Mouse (Mus musculus) Patski (cell line): Measurements from ENCODE around the gene Rab35. TPM values are rescaled to one million over a fixed set of nuclear protein-coding genes. Genes with fewer than 3 reads are reported as not detected.

Experiments
- ATAC-seq: fragments of 100-300 bp; one replicate; pipeline ENCODE4 v1.8.0; 2021
- CTCF ChIA-PET: fragments of 350-600 bp; sonication (Branson Sonifier 250); formaldehyde crosslinking; loops from one replicate; lab custom pipeline; 2022; ENCODE audit warnings: inconsistent platforms; lab: Charles Lee
- POLR2A ChIA-PET: fragments of 350-600 bp; sonication (Branson Sonifier 250); formaldehyde crosslinking; loops from one replicate; lab custom pipeline; 2022; ENCODE audit warnings: antibody characterized with exemption, inconsistent platforms; lab: Charles Lee
- DNase-seq: peaks from one replicate; pipeline ENCODE4 v3.0.0-alpha.2; 2011; ENCODE audit warnings: low read depth, low spot score
- H3K27me3 ChIP-seq: fragments of 371-371 bp; one replicate; pipeline ENCODE4 v1.5.1; 2021
- CTCF ChIP-seq: fragments of 100-300 bp; IDR thresholded peaks from one replicate; pipeline ENCODE4 v1.5.1; 2021
- in situ Hi-C: fragments of 300-500 bp; cut with MboI; formaldehyde crosslinking; loops from 3 replicates; pipeline ENCODE4 v1.11.1; 2018; ENCODE audit warnings: low pct_unique_long_range_greater_than_20kb, mixed read lengths
- polyA plus RNA-seq: library from polyadenylated mRNA; unstranded; gene quantifications from one replicate; pipeline ENCODE4 v1.2.3, GENCODE M21; 2021

The Rab35 gene
- polyA plus RNA-seq, 1 experiment from 2014 or later: 107 TPM

DNA sequence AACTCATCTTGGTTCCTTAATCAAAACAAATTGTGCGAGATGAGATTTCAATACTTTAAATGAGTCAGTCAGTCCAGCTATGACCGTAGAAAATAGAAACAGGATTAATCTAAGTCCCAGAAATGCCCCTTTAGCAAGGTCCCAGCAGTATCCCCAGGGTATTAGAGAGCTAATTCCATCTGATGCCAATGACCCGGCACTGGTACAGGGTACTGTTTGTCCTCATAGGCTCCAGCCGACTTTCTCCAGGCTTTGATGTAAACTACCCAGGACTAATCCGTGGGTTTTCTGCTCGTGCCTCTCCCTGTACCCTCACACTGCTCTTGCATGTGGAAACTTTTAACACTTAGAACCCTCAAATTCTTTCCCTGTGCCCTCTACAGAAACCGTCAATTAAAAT is 55.0 kb downstream of the Rab35 start:
- no peak for DNase-seq
- no peak for TF ChIP-seq CTCF
- H3K27me3 ChIP-seq: no peaks in the 10 kb centered on the region
- in situ Hi-C loops: no loop called here
- POLR2A ChIA-PET: no interaction called here
- no peak for ATAC-seq
- CTCF ChIA-PET: interaction anchor here (0.8 to 1.1 kb wide), 2 partner anchors 13 to 30 kb away, joined by 3 read pairs; no protein-coding TSS in a partner anchor

DNA sequence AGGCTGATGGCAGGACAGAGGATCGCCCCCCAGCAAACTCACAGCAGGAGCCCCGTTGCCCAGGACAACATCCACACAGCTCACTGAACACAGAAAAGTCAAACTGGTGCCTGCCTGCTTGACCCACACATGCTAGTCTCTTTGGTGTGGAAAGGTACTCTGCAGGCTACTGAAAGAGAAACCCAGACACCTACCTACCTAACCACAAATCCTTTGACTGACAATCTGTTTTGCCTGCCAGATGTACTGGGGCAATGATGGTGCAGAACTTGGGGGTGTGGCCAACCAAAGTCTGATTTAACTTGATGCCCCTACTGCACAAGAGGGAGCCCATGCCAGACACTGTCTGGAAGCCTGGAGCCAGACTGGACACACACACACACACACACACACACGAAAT is 61.6 kb downstream of the Rab35 start:
- in situ Hi-C loops: no loop called here
- ChIA-PET POLR2A (interaction anchor here (1.0 kb wide), 1 partner anchor 9 kb away, joined by 4 read pairs; no protein-coding TSS in a partner anchor), CTCF (interaction anchor here (1.2 to 1.4 kb wide), 2 partner anchors 10 to 12 kb away, joined by 3 to 4 read pairs; no protein-coding TSS in a partner anchor)
- H3K27me3 ChIP-seq: no peaks in the 10 kb centered on the region
- ATAC-seq (no peak), DNase-seq (no peak)
- TF ChIP-seq CTCF: no peak

DNA sequence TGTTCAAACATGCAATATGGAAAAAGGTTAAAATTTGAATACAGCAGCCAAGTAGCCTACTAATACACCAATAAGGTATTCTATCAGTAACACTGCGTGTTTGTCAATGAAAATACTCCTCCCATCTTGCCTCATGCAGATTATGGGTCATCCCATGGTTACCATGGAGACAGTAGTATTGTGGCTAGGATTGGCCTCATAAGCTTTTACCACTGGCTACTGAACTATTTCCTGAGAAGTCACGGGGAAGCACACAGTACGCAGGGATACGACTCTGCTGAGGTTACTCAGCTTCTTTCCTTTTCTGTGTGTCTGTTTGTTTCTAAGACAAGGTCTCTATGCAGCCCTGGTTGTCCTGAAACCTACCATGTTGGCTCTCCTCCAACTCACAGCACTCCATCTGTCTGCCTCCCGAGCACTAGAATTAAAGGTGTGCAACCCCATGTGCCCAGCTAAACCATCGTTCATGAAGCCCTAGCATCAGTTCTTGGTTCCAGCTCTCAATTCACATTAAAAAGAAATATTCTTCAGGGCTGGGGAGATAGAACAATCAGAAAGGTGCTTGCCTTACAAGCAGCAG is 63.6 kb downstream of the Rab35 start:
- in situ Hi-C loops: no loop called here
- no peak for TF ChIP-seq CTCF
- DNase-seq (no peak), ATAC-seq (no peak)
- POLR2A ChIA-PET: no interaction called here
- no peaks in the 10 kb centered on the region for H3K27me3 ChIP-seq
- CTCF ChIA-PET: no interaction called here

DNA sequence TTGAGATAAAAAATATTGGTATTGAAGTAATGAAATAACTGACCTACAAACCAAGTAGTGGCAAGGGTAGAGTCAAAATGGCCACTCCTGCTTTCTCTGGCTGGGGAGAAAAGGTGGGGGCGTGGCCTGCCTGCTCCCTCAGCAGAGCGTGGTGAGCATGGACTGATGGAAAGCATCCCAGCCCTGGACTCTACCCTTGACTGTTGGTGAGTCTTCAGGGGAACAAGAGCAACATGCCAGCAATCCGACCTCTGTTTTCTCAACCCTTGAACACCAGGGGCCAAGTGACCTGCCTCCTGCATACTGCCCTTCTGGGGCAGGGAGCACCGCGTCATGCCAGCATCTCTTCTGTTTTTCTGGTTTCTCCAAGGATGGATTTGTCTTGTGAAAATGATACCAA is 65.1 kb downstream of the Rab35 start:
- CTCF ChIA-PET: no interaction called here
- no peak for TF ChIP-seq CTCF
- DNase-seq (no peak), ATAC-seq (no peak)
- POLR2A ChIA-PET: no interaction called here
- no peaks in the 10 kb centered on the region for H3K27me3 ChIP-seq
- in situ Hi-C loops: no loop called here

Other genes with a start within 250 kb of the Rab35 start
- gene Msi1, start 202.3 kb upstream of the Rab35 start, polyA plus RNA-seq: 22.2 TPM
- gene Pla2g1b, start 165.6 kb upstream of the Rab35 start, polyA plus RNA-seq: not detected
- 34.6 TPM for gene Sirt4, start 147.2 kb upstream of the Rab35 start, polyA plus RNA-seq
- gene Pxn, start 125.2 kb upstream of the Rab35 start, polyA plus RNA-seq: 136 TPM
- gene Rplp0, start 72.4 kb upstream of the Rab35 start, polyA plus RNA-seq: 1,079 TPM
- gene Gcn1l1, start 66.7 kb upstream of the Rab35 start, polyA plus RNA-seq: 97.6 TPM
- 30.8 TPM for gene Bicdl1, start 99.7 kb downstream of the Rab35 start, polyA plus RNA-seq
- 11.7 TPM for gene Cit, start 213.4 kb downstream of the Rab35 start, polyA plus RNA-seq